Mouse (Mus musculus): ENCODE measurements around the gene Samd15. TPM values are rescaled to one million over a fixed set of nuclear protein-coding genes. Genes with fewer than 3 reads are reported as not detected.
A peak's percentile ranks its signal among the peaks of the same experiment; 100 is the strongest.

Samd15 gene
- total and polyA plus RNA-seq, 3 experiments, result 0.62 to 24.0 TPM; not detected in 1

GRCm38 (mm10) chr12:87256629-87257028, 57.1 kb downstream of the Samd15 start:
- peak; percentile 59 for DNase-seq (ENCODE audit: low read depth, low spot score)
- no peak overlapping the region for H3K9ac ChIP-seq (ENCODE audit: control insufficient read depth, low read depth, low read length, poor library complexity, severe bottlenecking)
- TF ChIP-seq GABPA (IDR thresholded peaks at IDR 0.05; ENCODE audit: low read depth, low read length) (no peak), ZKSCAN1 (IDR thresholded peaks at IDR 0.05; ENCODE audit: low read depth, low read length) (no peak), MAX (IDR thresholded peaks at IDR 0.05; ENCODE audit: low read length) (no peak), USF2 (IDR thresholded peaks at IDR 0.05; ENCODE audit: borderline replicate concordance in 1 of 2, insufficient read depth in 1 of 2, low read depth in 1 of 2, low read length in 2 of 2) (no peak), TCF12 (IDR thresholded peaks at IDR 0.05; ENCODE audit: low read depth, low read length) (no peak), POLR2AphosphoS2 (IDR thresholded peaks at IDR 0.05; ENCODE audit: low read length) (no peak), NRF1 (IDR thresholded peaks at IDR 0.05; ENCODE audit: insufficient read depth, low read depth, low read length, poor library complexity, severe bottlenecking) (no peak), MYB (IDR thresholded peaks at IDR 0.05; ENCODE audit: low read depth, low read length) (no peak), MAZ (IDR thresholded peaks at IDR 0.05; ENCODE audit: low read depth, low read length) (no peak), POLR2A (IDR thresholded peaks at IDR 0.05; ENCODE audit: control insufficient read depth in 1 of 2, insufficient read depth in 1 of 2, low read depth in 1 of 2, low read length in 2 of 2, poor library complexity in 1 of 2) (no peak), ZMIZ1 (IDR thresholded peaks at IDR 0.05; ENCODE audit: low read depth, low read length) (no peak), MAFK (IDR thresholded peaks at IDR 0.05; ENCODE audit: borderline replicate concordance, low read depth, low read length) (no peak), CHD2 (IDR thresholded peaks at IDR 0.05; ENCODE audit: low read length) (no peak), UBTF (IDR thresholded peaks at IDR 0.05; ENCODE audit: borderline replicate concordance, insufficient read depth, low read depth, low read length) (no peak), JUND (IDR thresholded peaks at IDR 0.05; ENCODE audit: low read depth, low read length) (no peak)
- no peak overlapping the region for H3K27ac ChIP-seq (ENCODE audit: control insufficient read depth, low read depth, low read length)
- H3K4me1 ChIP-seq (ENCODE audit: control insufficient read depth in 1 of 2, insufficient read depth in 2 of 2, low read length in 2 of 2), result no peaks in the 10 kb centered on the region
- H3K9me3 ChIP-seq (replicated peaks; ENCODE audit: insufficient read depth, low read length), result no peaks in the 10 kb centered on the region
- H3K4me3 ChIP-seq (ENCODE audit: control insufficient read depth in 1 of 2, insufficient read depth in 1 of 2, low read depth in 2 of 2, low read length in 2 of 2), result no peak overlapping the region
- H3K79me2 ChIP-seq (ENCODE audit: control insufficient read depth, insufficient read depth, low read length, poor library complexity), result no peaks in the 10 kb centered on the region
- H3K27me3 ChIP-seq (ENCODE audit: control insufficient read depth in 1 of 2, insufficient read depth in 2 of 2, low read length in 2 of 2), result no peaks in the 10 kb centered on the region
- no peaks in the 10 kb centered on the region for H3K36me3 ChIP-seq (ENCODE audit: control insufficient read depth in 1 of 2, insufficient read depth in 2 of 2, low read length in 2 of 2)

GRCm38 (mm10) chr12:87260562-87260961, 61.0 kb downstream of the Samd15 start:
- Histone ChIP-seq H3K36me3 (ENCODE audit: control insufficient read depth in 1 of 2, insufficient read depth in 2 of 2, low read length in 2 of 2) (peaks cover 0 to 3% of the 10 kb centered on the region in 2 experiments; a peak in 1 of 4 replicates), H3K9me3 (replicated peaks; ENCODE audit: insufficient read depth, low read length) (no peaks in the 10 kb centered on the region), H3K27me3 (ENCODE audit: control insufficient read depth in 1 of 2, insufficient read depth in 2 of 2, low read length in 2 of 2) (no peaks in the 10 kb centered on the region), H3K79me2 (ENCODE audit: control insufficient read depth, insufficient read depth, low read length, poor library complexity) (no peaks in the 10 kb centered on the region), H3K9ac (ENCODE audit: control insufficient read depth, low read depth, low read length, poor library complexity, severe bottlenecking) (no peak overlapping the region), H3K4me1 (ENCODE audit: control insufficient read depth in 1 of 2, insufficient read depth in 2 of 2, low read length in 2 of 2) (no peaks in the 10 kb centered on the region), H3K4me3 (ENCODE audit: control insufficient read depth in 1 of 2, insufficient read depth in 1 of 2, low read depth in 2 of 2, low read length in 2 of 2) (no peak overlapping the region), H3K27ac (ENCODE audit: control insufficient read depth, low read depth, low read length) (no peak overlapping the region)
- no peak for DNase-seq (ENCODE audit: low read depth, low spot score)
- TF ChIP-seq MAZ (IDR thresholded peaks at IDR 0.05; ENCODE audit: low read depth, low read length) (no peak), MEF2A (IDR thresholded peaks at IDR 0.05; ENCODE audit: extremely low read depth, insufficient replicate concordance, low read depth, low read length, poor library complexity, severe bottlenecking) (no peak), SMC3 (IDR thresholded peaks at IDR 0.05; ENCODE audit: low read depth, low read length) (no peak), NRF1 (IDR thresholded peaks at IDR 0.05; ENCODE audit: insufficient read depth, low read depth, low read length, poor library complexity, severe bottlenecking) (no peak), GABPA (IDR thresholded peaks at IDR 0.05; ENCODE audit: low read depth, low read length) (no peak), EP300 (IDR thresholded peaks at IDR 0.05; ENCODE audit: low read depth in 1 of 2, low read length in 2 of 2) (no peak), POLR2AphosphoS5 (IDR thresholded peaks at IDR 0.05; ENCODE audit: borderline replicate concordance, low read depth, low read length) (no peak), POLR2A (IDR thresholded peaks at IDR 0.05; ENCODE audit: control insufficient read depth in 1 of 2, insufficient read depth in 1 of 2, low read depth in 1 of 2, low read length in 2 of 2, poor library complexity in 1 of 2) (no peak), ZNF384 (IDR thresholded peaks at IDR 0.05; ENCODE audit: low read depth, low read length) (no peak)

Other genes starting within 250 kb of the Samd15 start
- gene Zdhhc22, start 209.3 kb upstream of the Samd15 start, total RNA-seq (2012; rRNA removed), result not detected in 2 replicates
- under 1 TPM in 1 of 2 experiments, not detected in 1; 0.10 TPM for gene Zdhhc22, start 209.3 kb upstream of the Samd15 start, polyA plus RNA-seq (2012; ENCODE audit: insufficient read depth in 1 of 2, insufficient read length in 2 of 2, low read depth in 1 of 2, low replicate concordance in 2 of 2, missing spikeins in 1 of 2)
- gene Tmem63c, start 178.4 kb upstream of the Samd15 start, total RNA-seq (2012; rRNA removed), result 0.04 TPM in 1 of 2 replicates, not detected in the other
- gene Tmem63c, start 178.4 kb upstream of the Samd15 start, polyA plus RNA-seq (2012; ENCODE audit: insufficient read depth in 1 of 2, insufficient read length in 2 of 2, low read depth in 1 of 2, low replicate concordance in 2 of 2, missing spikeins in 1 of 2), result not detected
- gene Ngb, start 97.2 kb upstream of the Samd15 start, total RNA-seq (2012; rRNA removed), result not detected in 2 replicates
- gene Ngb, start 97.2 kb upstream of the Samd15 start, polyA plus RNA-seq (2012; ENCODE audit: insufficient read depth in 1 of 2, insufficient read length in 2 of 2, low read depth in 1 of 2, low replicate concordance in 2 of 2, missing spikeins in 1 of 2), result not detected
- 16.3 and 18.0 TPM in 2 replicates for gene Gstz1, start 52.6 kb upstream of the Samd15 start, total RNA-seq (2012; rRNA removed)
- 10 to 100 TPM in 1 of 2 experiments, not detected in 1; 33.3 TPM for gene Gstz1, start 52.6 kb upstream of the Samd15 start, polyA plus RNA-seq (2012; ENCODE audit: insufficient read depth in 1 of 2, insufficient read length in 2 of 2, low read depth in 1 of 2, low replicate concordance in 2 of 2, missing spikeins in 1 of 2)
- gene Pomt2, start 51.8 kb upstream of the Samd15 start, total RNA-seq (2012; rRNA removed), result 10.2 and 11.1 TPM in 2 replicates
- 10 to 100 TPM in 1 of 2 experiments, not detected in 1; 12.9 TPM for gene Pomt2, start 51.8 kb upstream of the Samd15 start, polyA plus RNA-seq (2012; ENCODE audit: insufficient read depth in 1 of 2, insufficient read length in 2 of 2, low read depth in 1 of 2, low replicate concordance in 2 of 2, missing spikeins in 1 of 2)
- 4.7 and 5.0 TPM in 2 replicates for gene Tmed8, start 731 bp downstream of the Samd15 start, total RNA-seq (2012; rRNA removed)
- 1 to 10 TPM in 1 of 2 experiments, not detected in 1; 6.9 TPM for gene Tmed8, start 731 bp downstream of the Samd15 start, polyA plus RNA-seq (2012; ENCODE audit: insufficient read depth in 1 of 2, insufficient read length in 2 of 2, low read depth in 1 of 2, low replicate concordance in 2 of 2, missing spikeins in 1 of 2)
- gene Noxred1, start 39.0 kb downstream of the Samd15 start, total RNA-seq (2012; rRNA removed), result 0.19 and 0.23 TPM in 2 replicates
- under 1 TPM in 1 of 2 experiments, not detected in 1; 0.17 TPM for gene Noxred1, start 39.0 kb downstream of the Samd15 start, polyA plus RNA-seq (2012; ENCODE audit: insufficient read depth in 1 of 2, insufficient read length in 2 of 2, low read depth in 1 of 2, low replicate concordance in 2 of 2, missing spikeins in 1 of 2)
- gene Vipas39, start 66.5 kb downstream of the Samd15 start, total RNA-seq (2012; rRNA removed), result 18.2 and 19.7 TPM in 2 replicates
- gene Vipas39, start 66.5 kb downstream of the Samd15 start, polyA plus RNA-seq (2012; ENCODE audit: insufficient read depth in 1 of 2, insufficient read length in 2 of 2, low read depth in 1 of 2, low replicate concordance in 2 of 2, missing spikeins in 1 of 2), result 10 to 100 TPM in 1 of 2 experiments, not detected in 1; 23.0 TPM
- gene Ahsa1, start 66.8 kb downstream of the Samd15 start, total RNA-seq (2012; rRNA removed), result 414 and 424 TPM in 2 replicates
- 100 to 1,000 TPM in 1 of 2 experiments, not detected in 1; 403 TPM for gene Ahsa1, start 66.8 kb downstream of the Samd15 start, polyA plus RNA-seq (2012; ENCODE audit: insufficient read depth in 1 of 2, insufficient read length in 2 of 2, low read depth in 1 of 2, low replicate concordance in 2 of 2, missing spikeins in 1 of 2)
- not detected in 2 replicates for gene Ism2, start 100.0 kb downstream of the Samd15 start, total RNA-seq (2012; rRNA removed)
- gene Ism2, start 100.0 kb downstream of the Samd15 start, polyA plus RNA-seq (2012; ENCODE audit: insufficient read depth in 1 of 2, insufficient read length in 2 of 2, low read depth in 1 of 2, low replicate concordance in 2 of 2, missing spikeins in 1 of 2), result not detected
- 61.6 and 64.6 TPM in 2 replicates for gene Sptlc2, start 188.6 kb downstream of the Samd15 start, total RNA-seq (2012; rRNA removed)
- 10 to 100 TPM in 1 of 2 experiments, not detected in 1; 75.9 TPM for gene Sptlc2, start 188.6 kb downstream of the Samd15 start, polyA plus RNA-seq (2012; ENCODE audit: insufficient read depth in 1 of 2, insufficient read length in 2 of 2, low read depth in 1 of 2, low replicate concordance in 2 of 2, missing spikeins in 1 of 2)
- 166 and 174 TPM in 2 replicates for gene Slirp, start 244.2 kb downstream of the Samd15 start, total RNA-seq (2012; rRNA removed)
- gene Slirp, start 244.2 kb downstream of the Samd15 start, polyA plus RNA-seq (2012; ENCODE audit: insufficient read depth in 1 of 2, insufficient read length in 2 of 2, low read depth in 1 of 2, low replicate concordance in 2 of 2, missing spikeins in 1 of 2), result 100 to 1,000 TPM in 1 of 2 experiments, not detected in 1; 182 TPM
- gene Alkbh1, start 244.3 kb downstream of the Samd15 start, total RNA-seq (2012; rRNA removed), result 31.4 and 41.4 TPM in 2 replicates
- gene Alkbh1, start 244.3 kb downstream of the Samd15 start, polyA plus RNA-seq (2012; ENCODE audit: insufficient read depth in 1 of 2, insufficient read length in 2 of 2, low read depth in 1 of 2, low replicate concordance in 2 of 2, missing spikeins in 1 of 2), result 10 to 100 TPM in 1 of 2 experiments, not detected in 1; 48.9 TPM

All from MEL (cell line).